Mouse (Mus musculus) cerebellum, adult 2 months (tissue): ENCODE results near the gene Ttc6. TPM values are rescaled to one million over a fixed set of nuclear protein-coding genes. Genes with fewer than 3 reads are reported as not detected.

Experiments
- DNase-seq, 2 experiments: peaks; one replicate each; pipeline ENCODE4 v3.0.0; 2021
- H3K27ac ChIP-seq: fragments of 200-500 bp; 2 replicates; pipeline ENCODE4 v1.5.1; 2012; ENCODE audit warnings: low read length, control low read depth, inconsistent platforms; ENCODE audit not compliant: insufficient read depth
- H3K27me3 ChIP-seq: fragments of 200-500 bp; 2 replicates; pipeline ENCODE4 v1.6.1; 2012; ENCODE audit warnings: inconsistent platforms, mild to moderate bottlenecking, low read length, moderate library complexity; ENCODE audit not compliant: control insufficient read depth, insufficient read depth
- H3K4me1 ChIP-seq: fragments of 200-500 bp; 2 replicates; pipeline ENCODE4 v1.6.1; 2011; ENCODE audit warnings: low read length; ENCODE audit not compliant: control insufficient read depth, insufficient read depth
- H3K4me3 ChIP-seq: fragments of 200-500 bp; replicated peaks from 2 replicates; pipeline ENCODE3; 2011; ENCODE audit warnings: mild to moderate bottlenecking, low read depth, low read length, control low read depth; ENCODE audit not compliant: insufficient read depth
- CTCF ChIP-seq: fragments of 200-500 bp; IDR thresholded peaks from 2 replicates; pipeline ENCODE4 v1.5.1; 2011; ENCODE audit warnings: low read depth, mild to moderate bottlenecking, control low read depth, low read length, moderate library complexity, borderline replicate concordance; ENCODE audit not compliant: insufficient read depth
- POLR2A ChIP-seq: fragments of 200-500 bp; IDR thresholded peaks from 2 replicates; pipeline ENCODE4 v1.6.1; 2011; ENCODE audit warnings: low read length, control low read depth, borderline replicate concordance; ENCODE audit not compliant: insufficient read depth
- WGBS: fragments of 180-500 bp; shearing (Covaris S2); methylation state at CpG from one replicate; pipeline ENCODE4 v1.1.7; 2018; 5-methylcytosine and 5-hydroxymethylcytosine counted together
- polyA plus RNA-seq: library from polyadenylated mRNA; depleted of rRNA; stranded (reverse); fragments of >200 nt; gene quantifications from 2 replicates; pipeline ENCODE4 v1.2.3, GENCODE M21; 2012; rRNA removed

Gene Ttc6
- polyA plus RNA-seq: 0.03 TPM in 1 of 2 replicates, not detected in the other

GRCm38 (mm10) chr12:57563909-57564308, at the start of gene Ttc6:
Ttc6 (plus strand) TSS chr12:57564113.
- H3K27ac ChIP-seq: no peak within 1 kb of the TSS
- 57% methylated on average over 6 of the region's 6 CpGs for WGBS
- H3K27me3 ChIP-seq: no peaks in the 10 kb centered on the region
- no peak for DNase-seq
- no peaks in the 10 kb centered on the region for H3K4me1 ChIP-seq
- no peak for TF ChIP-seq POLR2A
- H3K4me3 ChIP-seq: no peak within 1 kb of the TSS

- Histone ChIP-seq H3K27ac (no peak overlapping the region), H3K4me1 (no peaks in the 10 kb centered on the region), H3K4me3 (no peak overlapping the region), H3K27me3 (no peaks in the 10 kb centered on the region)
- TF ChIP-seq CTCF (no peak), POLR2A (no peak)
- 35% methylated on average over 1 of the region's 1 CpGs for WGBS
- DNase-seq: no peak
Observed at GRCm38 (mm10) chr12:57514552-57514951, 49.4 kb upstream of the Ttc6 start.

- Histone ChIP-seq H3K4me3 (no peak overlapping the region), H3K27me3 (no peaks in the 10 kb centered on the region), H3K27ac (no peak overlapping the region), H3K4me1 (no peaks in the 10 kb centered on the region)
- no peak for DNase-seq
- TF ChIP-seq CTCF (no peak), POLR2A (no peak)
- WGBS: 55% methylated on average over 12 of the region's 12 CpGs
Observed at GRCm38 (mm10) chr12:57515702-57516377, 48.1 kb upstream of the Ttc6 start.

GRCm38 (mm10) chr12:57528335-57528734, 35.6 kb upstream of the Ttc6 start:
- DNase-seq: no peak
- Histone ChIP-seq H3K27ac (no peak overlapping the region), H3K27me3 (no peaks in the 10 kb centered on the region; the same call in 1 of the 2 replicates), H3K4me1 (no peaks in the 10 kb centered on the region), H3K4me3 (no peak overlapping the region)
- TF ChIP-seq POLR2A (no peak), CTCF (no peak)
- 79% methylated on average over 4 of the region's 4 CpGs for WGBS

GRCm38 (mm10) chr12:57530474-57530873, 33.4 kb upstream of the Ttc6 start:
- Histone ChIP-seq H3K4me1 (no peaks in the 10 kb centered on the region), H3K4me3 (no peak overlapping the region), H3K27ac (no peak overlapping the region), H3K27me3 (peaks cover 2% of the 10 kb centered on the region; the same call in 1 of the 2 replicates)
- WGBS: 13% methylated on average over 9 of the region's 9 CpGs
- DNase-seq: no peak
- TF ChIP-seq CTCF: no peak
- TF ChIP-seq POLR2A: no peak

- H3K27ac ChIP-seq: no peak overlapping the region
- WGBS: 2% methylated on average over 6 of the region's 6 CpGs
- TF ChIP-seq POLR2A: no peak
- TF ChIP-seq CTCF: no peak
Observed at GRCm38 (mm10) chr12:57534517-57534878, 29.4 kb upstream of the Ttc6 start.

GRCm38 (mm10) chr12:57534879-57535611, 28.9 kb upstream of the Ttc6 start:
- H3K27ac ChIP-seq: no peak overlapping the region
- no peaks in the 10 kb centered on the region; the same call in 1 of the 2 replicates for H3K4me1 ChIP-seq
- DNase-seq: no peak
- no peak for TF ChIP-seq POLR2A
- no peak for TF ChIP-seq CTCF
- 1% methylated on average over 39 of the region's 39 CpGs for WGBS
- H3K4me3 ChIP-seq: no peak overlapping the region
- peaks cover 14% of the 10 kb centered on the region; the same call in 1 of the 2 replicates for H3K27me3 ChIP-seq

More at GRCm38 (mm10) chr12:57534517-57534878, 29.4 kb upstream of the Ttc6 start:
- Histone ChIP-seq H3K4me3 (no peak overlapping the region), H3K4me1 (no peaks in the 10 kb centered on the region; the same call in 1 of the 2 replicates), H3K27me3 (peaks cover 13% of the 10 kb centered on the region; the same call in 1 of the 2 replicates)
- no peak for DNase-seq
